Mouse (Mus musculus) MEL (cell line): ENCODE measurements around the gene Mmp2. TPM values are rescaled to one million over a fixed set of nuclear protein-coding genes. Genes with fewer than 3 reads are reported as not detected.
"Not testable (repeated sequence)": the region's sequence is repeated elsewhere in the genome, so short reads cannot be mapped to it uniquely, and the experiment has no call there.

Source experiments
- DNase-seq: peaks from one replicate; pipeline ENCODE4 v3.0.0; 2011; ENCODE audit warnings: low read depth, low spot score
- H3K27ac ChIP-seq: 2 replicates; pipeline ENCODE4 v1.5.1; 2012; ENCODE audit warnings: low read depth, mild to moderate bottlenecking, control low read depth, low read length, moderate library complexity; ENCODE audit not compliant: control insufficient read depth
- H3K27me3 ChIP-seq, 2 experiments: fragments of 150-350 bp in 1 of 2; sonication (generic) in 1 of 2; 2 replicates each; pipeline ENCODE4 v1.6.1; 2012; ENCODE audit warnings: low read length in 2 of 2, mild to moderate bottlenecking in 2 of 2, improper control_type of control experiment in 1 of 2, moderate library complexity in 1 of 2; ENCODE audit not compliant: insufficient read depth in 2 of 2, control insufficient read depth in 1 of 2
- H3K36me3 ChIP-seq, 2 experiments: 2 replicates each; pipeline ENCODE4 v1.6.1; 2012 to 2014; ENCODE audit warnings: low read length in 2 of 2, improper control_type of control experiment in 1 of 2, inconsistent platforms in 1 of 2, mild to moderate bottlenecking in 1 of 2; ENCODE audit not compliant: insufficient read depth in 2 of 2, control insufficient read depth in 1 of 2
- H3K4me1 ChIP-seq, 2 experiments: fragments of 150-350 bp in 1 of 2; sonication (generic) in 1 of 2; 2 replicates each; pipeline ENCODE4 v1.6.1; 2012; ENCODE audit warnings: low read length in 2 of 2, improper control_type of control experiment in 1 of 2, mild to moderate bottlenecking in 1 of 2; ENCODE audit not compliant: insufficient read depth in 2 of 2, control insufficient read depth in 1 of 2
- H3K4me3 ChIP-seq, 2 experiments: fragments of 150-350 bp in 1 of 2; sonication (generic) in 1 of 2; 2 replicates each; pipeline ENCODE4 v1.5.1; 2012; ENCODE audit warnings: low read depth in 2 of 2, low read length in 2 of 2, mild to moderate bottlenecking in 2 of 2, moderate library complexity in 2 of 2, control low read depth in 1 of 2, improper control_type of control experiment in 1 of 2; ENCODE audit not compliant: control insufficient read depth in 1 of 2, insufficient read depth in 1 of 2
- H3K79me2 ChIP-seq: 2 replicates; pipeline ENCODE4 v1.6.1; 2012; ENCODE audit warnings: mild to moderate bottlenecking, low read length, moderate library complexity; ENCODE audit not compliant: control insufficient read depth, poor library complexity, insufficient read depth
- H3K9ac ChIP-seq: 2 replicates; pipeline ENCODE4 v1.6.1; 2012; ENCODE audit warnings: low read depth, mild to moderate bottlenecking, control low read depth, low read length, moderate library complexity; ENCODE audit not compliant: control insufficient read depth, poor library complexity, severe bottlenecking
- H3K9me3 ChIP-seq: fragments of 150-350 bp; sonication (generic); replicated peaks from 2 replicates; pipeline ENCODE4 v1.6.1; 2012; ENCODE audit warnings: mild to moderate bottlenecking, low read length, improper control_type of control experiment, moderate library complexity; ENCODE audit not compliant: insufficient read depth
- BHLHE40 ChIP-seq: IDR thresholded peaks from 2 replicates; pipeline ENCODE4 v1.6.1; 2012; ENCODE audit warnings: low read depth, mild to moderate bottlenecking, inconsistent platforms, low read length, improper control_type of control experiment, borderline replicate concordance
- CTCF ChIP-seq, 3 experiments: IDR thresholded peaks in 2 of 3; conservative IDR thresholded peaks in 1 of 3; 2 replicates each; pipeline ENCODE4 v1.5.1; 2011 to 2012; ENCODE audit warnings: low read length in 3 of 3, low read depth in 2 of 3, mild to moderate bottlenecking in 2 of 3, improper control_type of control experiment in 1 of 3, inconsistent platforms in 1 of 3, mixed read lengths in 1 of 3, moderate library complexity in 1 of 3; ENCODE audit not compliant: control insufficient read depth in 1 of 3, insufficient read depth in 1 of 3, poor library complexity in 1 of 3, severe bottlenecking in 1 of 3
- ELF1 ChIP-seq: IDR thresholded peaks from 2 replicates; pipeline ENCODE4 v1.6.1; 2014; ENCODE audit warnings: low read depth, mild to moderate bottlenecking, inconsistent platforms, low read length, improper control_type of control experiment, moderate library complexity
- ETS1 ChIP-seq: IDR thresholded peaks from 2 replicates; pipeline ENCODE4 v1.6.1; 2012; ENCODE audit warnings: low read depth, mild to moderate bottlenecking, inconsistent platforms, low read length, improper control_type of control experiment, moderate library complexity
- GATA1 ChIP-seq: IDR thresholded peaks from 2 replicates; pipeline ENCODE4 v1.6.1; 2011; ENCODE audit warnings: low read depth, low read length, improper control_type of control experiment
- HCFC1 ChIP-seq: IDR thresholded peaks from 2 replicates; pipeline ENCODE4 v1.6.1; 2012; ENCODE audit warnings: low read depth, mild to moderate bottlenecking, inconsistent platforms, low read length, improper control_type of control experiment, moderate library complexity
- JUND ChIP-seq: IDR thresholded peaks from 2 replicates; pipeline ENCODE4 v1.6.1; 2011; ENCODE audit warnings: low read depth, mild to moderate bottlenecking, improper control_type of control experiment, low read length
- KAT2A ChIP-seq: conservative IDR thresholded peaks from 2 replicates; pipeline ENCODE4 v1.6.1; 2012; ENCODE audit warnings: low read depth, low read length, improper control_type of control experiment, inconsistent platforms
- MAX ChIP-seq: IDR thresholded peaks from 2 replicates; pipeline ENCODE4 v1.6.1; 2011; ENCODE audit warnings: low read length, improper control_type of control experiment
- MAZ ChIP-seq: IDR thresholded peaks from 2 replicates; pipeline ENCODE4 v1.6.1; 2012; ENCODE audit warnings: low read depth, mild to moderate bottlenecking, inconsistent platforms, low read length, improper control_type of control experiment
- POLR2A ChIP-seq, 2 experiments: IDR thresholded peaks; 2 replicates each; pipeline ENCODE4 v1.6.1; 2011 to 2012; ENCODE audit warnings: low read length in 2 of 2, mild to moderate bottlenecking in 2 of 2, control low read depth in 1 of 2, improper control_type of control experiment in 1 of 2, low read depth in 1 of 2, moderate library complexity in 1 of 2; ENCODE audit not compliant: control insufficient read depth in 1 of 2, insufficient read depth in 1 of 2, poor library complexity in 1 of 2
- POLR2AphosphoS5 ChIP-seq: IDR thresholded peaks from 2 replicates; pipeline ENCODE4 v1.6.1; 2012; ENCODE audit warnings: low read depth, borderline replicate concordance, mild to moderate bottlenecking, inconsistent platforms, low read length, moderate library complexity, mixed read lengths
- RAD21 ChIP-seq: IDR thresholded peaks from 2 replicates; pipeline ENCODE4 v1.6.1; 2011; ENCODE audit warnings: mild to moderate bottlenecking, low read depth, low read length, improper control_type of control experiment
- SIN3A ChIP-seq: IDR thresholded peaks from 2 replicates; pipeline ENCODE4 v1.6.1; 2012; ENCODE audit warnings: low read length, improper control_type of control experiment, inconsistent platforms
- TAL1 ChIP-seq: IDR thresholded peaks from 2 replicates; pipeline ENCODE4 v1.6.1; 2012; ENCODE audit warnings: mild to moderate bottlenecking, inconsistent platforms, low read length, moderate library complexity, mixed read lengths
- UBTF ChIP-seq: IDR thresholded peaks from 2 replicates; pipeline ENCODE4 v1.6.1; 2012; ENCODE audit warnings: low read depth, mild to moderate bottlenecking, inconsistent platforms, low read length, improper control_type of control experiment, moderate library complexity, borderline replicate concordance; ENCODE audit not compliant: insufficient read depth
- ZKSCAN1 ChIP-seq: IDR thresholded peaks from 2 replicates; pipeline ENCODE4 v1.6.1; 2012; ENCODE audit warnings: low read depth, mild to moderate bottlenecking, inconsistent platforms, low read length, improper control_type of control experiment, moderate library complexity
- ZNF384 ChIP-seq: IDR thresholded peaks from 2 replicates; pipeline ENCODE4 v1.6.1; 2012; ENCODE audit warnings: low read depth, mild to moderate bottlenecking, inconsistent platforms, low read length, improper control_type of control experiment
- polyA plus RNA-seq, 2 experiments: library from polyadenylated mRNA; stranded (reverse) in 1 of 2; unstranded in 1 of 2; fragments of >175 nt in 1 of 2; fragments of >200 nt in 1 of 2; gene quantifications; 2 replicates each; pipeline versions ENCODE4 v1.2.1 to v1.2.4; 2012; ENCODE audit warnings: low replicate concordance in 2 of 2, low read depth in 1 of 2; ENCODE audit not compliant: insufficient read length in 2 of 2, insufficient read depth in 1 of 2, missing spikeins in 1 of 2
- total RNA-seq: library from RNA; depleted of rRNA; stranded (reverse); fragments of 300-350 nt; gene quantifications from 2 replicates; pipeline ENCODE4 v1.2.3, GENCODE M21; 2012

The Mmp2 gene
- total and polyA plus RNA-seq, 3 experiments, result 0.25 TPM; not detected in 2

GRCm38 (mm10) chr8:92791999-92792398, 35.1 kb upstream of the Mmp2 start:
- not testable (repeated sequence) for H3K9ac ChIP-seq, H3K4me3 ChIP-seq, H3K4me1 ChIP-seq
- peak; percentile 4 for DNase-seq
- TF ChIP-seq RAD21 (peak; percentile 9), CTCF (IDR thresholded peaks at IDR 0.05 in 2 of 3, conservative IDR thresholded peaks at IDR 0.05 in 1 of 3; ENCODE audit: control insufficient read depth in 1 of 3, insufficient read depth in 1 of 3, low read depth in 2 of 3, low read length in 3 of 3, poor library complexity in 1 of 3, severe bottlenecking in 1 of 3) (peak; percentile 6 to 34 (median 24); a peak in 4 of 6 replicates)
- TF ChIP-seq, all 39 proteins: peak for 2; not testable (repeated sequence) for 37
- H3K36me3 ChIP-seq, H3K27ac ChIP-seq, H3K9me3 ChIP-seq, H3K79me2 ChIP-seq, H3K27me3 ChIP-seq: not testable (repeated sequence)

GRCm38 (mm10) chr8:92793852-92794580, 33.1 kb upstream of the Mmp2 start:
- Histone ChIP-seq H3K4me3 (no peak overlapping the region), H3K79me2 (no peaks in the 10 kb centered on the region), H3K9ac (no peak overlapping the region), H3K27me3 (no peaks in the 10 kb centered on the region), H3K9me3 (no peaks in the 10 kb centered on the region), H3K4me1 (no peaks in the 10 kb centered on the region), H3K36me3 (no peaks in the 10 kb centered on the region), H3K27ac (no peak overlapping the region)
- TF ChIP-seq MAX, result no peak
- TF ChIP-seq BHLHE40, result peak; percentile 65
- no peak for DNase-seq

GRCm38 (mm10) chr8:92797527-92797931, 29.6 kb upstream of the Mmp2 start:
- H3K4me3 ChIP-seq, result no peak overlapping the region
- H3K36me3 ChIP-seq, result no peaks in the 10 kb centered on the region
- no peak overlapping the region for H3K27ac ChIP-seq
- no peaks in the 10 kb centered on the region for H3K4me1 ChIP-seq
- no peaks in the 10 kb centered on the region for H3K27me3 ChIP-seq
- H3K9ac ChIP-seq, result no peak overlapping the region
- no peak for TF ChIP-seq ZKSCAN1
- TF ChIP-seq ETS1, result no peak
- no peak for TF ChIP-seq ZNF384
- TF ChIP-seq BHLHE40, result no peak
- TF ChIP-seq RAD21, result no peak
- no peak for TF ChIP-seq POLR2A (IDR thresholded peaks at IDR 0.05; ENCODE audit: control insufficient read depth in 1 of 2, insufficient read depth in 1 of 2, low read depth in 1 of 2, low read length in 2 of 2, poor library complexity in 1 of 2)
- no peak for TF ChIP-seq KAT2A
- no peak for TF ChIP-seq TAL1
- TF ChIP-seq ELF1, result no peak
- TF ChIP-seq HCFC1, result no peak
- TF ChIP-seq UBTF, result no peak
- no peak for TF ChIP-seq GATA1
- TF ChIP-seq SIN3A, result no peak
- TF ChIP-seq JUND, result no peak
- no peak for TF ChIP-seq POLR2AphosphoS5
- no peak for TF ChIP-seq MAZ
- DNase-seq, result no peak
- no peaks in the 10 kb centered on the region for H3K79me2 ChIP-seq
- H3K9me3 ChIP-seq, result no peaks in the 10 kb centered on the region
